Mouse (Mus musculus) kidney, adult 9 months (tissue): Measurements from ENCODE around the gene Adamtsl4.
"Not testable (repeated sequence)": the region's sequence is repeated elsewhere in the genome, so short reads cannot be mapped to it uniquely, and the experiment has no call there.

Experiments used
- DNase-seq: peaks from one replicate; pipeline ENCODE4 v3.0.0; 2022

The Adamtsl4 gene

GRCm38 (mm10) chr3:95675301-95676092 lies 12.2 kb downstream of the Adamtsl4 start:
- DNase-seq, result peak; percentile 88

DNA sequence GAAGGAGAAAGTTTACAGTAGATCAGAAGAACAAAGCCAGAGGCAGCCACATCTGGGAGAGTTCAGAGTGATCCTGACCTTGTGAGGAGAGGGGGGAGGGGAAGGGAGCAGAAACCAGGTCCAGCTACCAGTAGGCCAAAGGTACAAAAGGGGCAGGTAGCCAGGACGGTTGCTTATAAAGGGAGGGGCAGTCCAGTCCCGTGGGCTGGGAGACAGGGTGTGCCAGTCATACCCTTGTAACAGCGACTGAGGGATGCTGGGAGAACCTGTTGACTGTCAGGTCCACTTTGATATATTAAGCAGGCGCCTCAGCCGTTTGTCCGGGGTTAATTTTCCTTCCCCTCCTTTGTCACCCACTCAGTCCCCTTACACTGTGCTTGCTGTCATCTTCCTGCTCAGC lies 12.9 kb downstream of the Adamtsl4 start:
- peak; percentile 78 for DNase-seq

GRCm38 (mm10) chr3:95674236-95674635 lies 13.5 kb downstream of the Adamtsl4 start:
- DNase-seq, result peak; percentile 82

DNA sequence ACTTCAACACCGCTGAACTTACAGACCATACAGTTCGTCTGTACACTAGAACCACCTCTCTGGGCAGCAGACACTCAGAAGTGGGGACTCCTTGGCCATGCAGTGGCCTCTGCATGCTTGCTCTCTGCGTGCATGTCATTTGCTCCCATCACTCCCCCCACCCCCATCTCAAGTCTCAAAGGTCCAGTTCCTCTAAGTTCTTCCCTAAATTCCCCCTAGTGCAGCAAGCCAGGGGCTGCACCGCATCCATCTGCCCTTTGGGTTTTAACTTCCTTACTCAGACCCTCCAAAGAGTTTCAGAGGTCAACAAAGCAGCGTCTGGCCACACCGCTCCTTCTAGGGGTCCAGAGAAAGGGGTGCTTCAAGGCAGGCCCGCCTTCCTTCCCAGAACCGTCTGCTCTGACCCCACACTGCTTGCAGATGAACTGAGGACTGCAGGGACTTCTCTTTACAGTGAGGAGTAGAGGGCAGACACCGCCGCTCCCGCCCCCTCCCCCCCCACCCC lies 14.0 kb downstream of the Adamtsl4 start:
- DNase-seq, result no peak

DNA sequence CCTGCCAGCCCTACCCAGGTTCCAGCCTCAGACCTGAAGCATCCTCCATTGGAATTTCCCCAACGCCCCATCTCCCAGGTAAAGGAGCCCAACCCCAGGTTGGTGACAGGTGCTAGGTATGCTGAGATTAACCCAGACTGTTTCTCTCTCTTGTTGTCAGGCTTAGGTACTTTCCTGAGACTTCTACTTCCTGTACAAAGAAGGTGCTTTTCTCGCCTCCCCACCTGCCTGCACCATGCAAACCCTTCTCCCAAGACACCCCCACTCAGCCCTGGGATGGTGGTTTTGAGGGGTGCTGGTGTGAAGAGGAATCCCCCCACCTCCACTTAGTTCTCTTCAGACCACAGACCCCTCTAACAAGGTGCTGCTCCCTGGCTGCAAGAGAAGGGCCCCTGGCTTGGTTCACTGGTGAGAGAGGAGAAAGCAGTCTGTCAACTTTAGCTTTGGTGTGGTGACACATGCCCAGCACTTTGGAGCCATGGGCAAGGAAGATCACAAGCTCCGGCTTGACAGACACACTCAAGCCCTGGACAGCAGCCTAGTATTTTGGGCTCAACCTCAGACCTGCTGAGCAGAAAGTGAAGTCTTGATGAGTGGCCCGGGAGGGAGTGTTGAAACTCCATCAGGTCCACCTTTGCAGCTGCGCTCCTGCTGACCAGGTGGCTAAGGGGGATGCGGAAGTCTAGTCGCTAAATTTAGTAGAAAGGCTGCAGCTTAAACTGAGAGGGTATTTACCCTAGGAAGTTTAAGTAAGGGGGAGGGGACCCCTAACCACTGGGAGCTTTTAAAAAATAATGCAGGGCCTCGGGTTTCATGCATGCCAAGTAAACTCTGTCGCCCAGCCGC lies 14.6 kb downstream of the Adamtsl4 start:
- DNase-seq, result no peak

- DNase-seq, result no peak
Measured at GRCm38 (mm10) chr3:95672461-95672860, 15.3 kb downstream of the Adamtsl4 start.

- DNase-seq, result no peak
Measured at GRCm38 (mm10) chr3:95671201-95671600, 16.5 kb downstream of the Adamtsl4 start.

- DNase-seq, result not testable (repeated sequence)
Measured at GRCm38 (mm10) chr3:95670419-95670818, 17.3 kb downstream of the Adamtsl4 start.

DNA sequence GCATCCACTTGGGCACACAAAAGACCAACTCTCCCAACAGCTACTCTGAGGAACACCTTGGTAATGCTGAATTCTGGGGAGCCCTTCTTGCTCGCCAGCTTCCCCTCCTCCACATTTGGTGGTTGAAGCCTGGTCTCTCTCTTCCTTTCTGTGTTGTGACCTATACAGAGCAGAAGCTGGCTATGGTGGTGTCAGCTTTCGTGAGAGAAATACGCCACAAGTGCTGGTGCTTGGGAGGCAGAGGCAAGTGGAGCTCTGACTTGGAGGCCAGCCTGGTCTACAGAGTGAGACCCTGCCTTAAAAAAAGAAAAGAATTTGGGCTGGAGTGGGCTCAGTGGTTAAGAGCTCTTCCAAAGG lies 18.4 kb downstream of the Adamtsl4 start:
- DNase-seq, result no peak

- no peak for DNase-seq
Measured at GRCm38 (mm10) chr3:95668589-95669308, 19.0 kb downstream of the Adamtsl4 start.

DNA sequence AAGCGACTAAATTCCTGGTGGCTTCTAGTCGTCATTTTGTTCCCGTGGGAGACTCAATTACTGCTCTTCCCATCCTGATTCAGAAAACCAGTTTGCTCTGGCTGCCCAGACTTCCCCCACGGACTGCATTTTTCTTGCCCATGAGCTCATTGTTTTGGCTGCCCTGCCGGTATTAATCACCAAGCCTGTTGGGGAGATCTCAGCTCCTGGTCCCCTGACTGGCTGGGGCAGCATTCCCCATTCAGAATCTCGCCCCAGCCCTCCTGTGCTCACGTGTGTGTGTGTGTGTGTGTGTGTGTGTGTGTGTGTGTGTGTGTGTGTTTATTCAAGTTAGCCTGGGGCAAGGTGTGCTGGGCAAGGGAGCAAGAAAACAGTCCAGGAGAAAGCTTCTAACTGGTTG lies 19.7 kb downstream of the Adamtsl4 start:
- DNase-seq, result peak; percentile 84

GRCm38 (mm10) chr3:95667521-95667920 lies 20.2 kb downstream of the Adamtsl4 start:
- no peak for DNase-seq

- DNase-seq, result no peak
Measured at GRCm38 (mm10) chr3:95666124-95666844, 21.4 kb downstream of the Adamtsl4 start.

DNA sequence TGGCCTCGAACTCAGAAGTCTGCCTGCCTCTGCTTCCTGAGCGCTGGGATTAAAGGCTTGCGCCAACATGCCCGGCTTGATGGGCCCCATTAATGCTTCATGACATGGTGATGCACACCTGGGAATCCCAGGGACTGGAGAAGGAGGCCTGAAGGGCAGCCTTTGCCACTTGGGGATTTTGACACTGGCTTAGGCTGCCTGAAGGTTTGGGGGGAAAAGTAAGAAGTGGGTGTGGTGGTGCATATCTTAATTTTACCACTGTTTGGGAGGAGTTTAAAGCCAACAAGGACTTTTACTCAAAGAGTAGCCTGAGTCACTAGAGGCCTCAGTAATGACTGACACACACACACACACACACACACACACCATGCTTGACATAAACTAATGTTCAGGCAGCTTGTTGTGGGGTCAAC lies 22.8 kb downstream of the Adamtsl4 start:
- DNase-seq, result no peak

- DNase-seq, result no peak
Measured at GRCm38 (mm10) chr3:95663969-95664608, 23.6 kb downstream of the Adamtsl4 start.

DNA sequence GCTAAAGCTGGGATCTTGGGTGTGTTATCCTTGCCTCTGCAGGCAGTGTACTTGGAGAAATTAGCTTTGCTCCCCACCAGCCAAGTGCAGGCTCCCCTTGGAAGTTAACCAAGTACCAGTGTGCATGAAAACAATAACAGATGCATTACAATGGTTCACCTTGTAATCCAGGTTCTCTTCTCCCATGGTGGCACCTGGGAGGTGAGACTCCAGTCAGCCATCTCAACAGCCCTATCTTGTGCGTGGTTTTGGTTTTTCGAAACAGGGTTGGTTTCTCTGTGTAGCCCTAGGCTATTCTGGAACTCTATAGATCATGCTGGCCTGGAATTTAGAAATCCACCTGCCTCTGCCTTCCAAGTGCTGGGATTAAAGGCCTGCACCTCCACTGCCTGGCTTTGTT lies 24.2 kb downstream of the Adamtsl4 start:
- no peak for DNase-seq

DNA sequence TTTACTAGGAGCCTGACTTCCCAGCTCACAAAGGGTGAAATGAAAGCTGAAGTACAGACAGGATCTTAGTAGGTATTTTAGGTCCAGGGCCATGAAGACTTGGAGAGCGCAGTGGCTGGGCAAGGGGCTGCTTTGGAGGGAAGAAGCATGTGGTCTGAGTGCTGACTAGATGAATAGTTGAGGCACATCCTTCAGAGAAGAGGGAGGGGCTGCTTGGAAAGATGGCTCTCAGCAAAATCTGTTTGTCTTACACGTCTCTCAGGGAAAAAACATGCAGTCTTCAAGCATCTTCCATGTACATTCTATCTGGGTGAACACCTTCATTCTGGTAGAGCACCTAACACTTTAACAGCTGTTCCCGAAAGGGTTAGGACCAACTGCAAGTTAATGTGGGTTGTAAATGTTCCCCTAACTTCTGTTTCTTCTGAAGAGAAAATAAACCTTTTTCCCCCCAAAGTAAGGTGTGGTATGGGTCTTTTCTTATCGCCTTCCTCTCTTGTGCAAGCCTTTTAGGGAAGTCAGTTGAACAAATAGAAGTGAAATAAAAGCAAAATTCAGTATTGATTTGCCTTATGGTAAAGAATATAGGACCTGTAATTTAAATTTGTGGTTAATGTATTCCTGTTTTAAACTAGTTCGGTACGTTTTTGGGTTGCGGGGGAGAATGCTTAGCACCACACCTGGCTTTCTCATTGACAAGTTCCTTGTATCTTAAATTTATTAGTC lies 24.8 kb downstream of the Adamtsl4 start:
- DNase-seq, result no peak

- DNase-seq, result peak; percentile 83
Measured at GRCm38 (mm10) chr3:95661945-95662715, 25.6 kb downstream of the Adamtsl4 start.

- DNase-seq, result no peak
Measured at GRCm38 (mm10) chr3:95660788-95661478, 26.8 kb downstream of the Adamtsl4 start.

DNA sequence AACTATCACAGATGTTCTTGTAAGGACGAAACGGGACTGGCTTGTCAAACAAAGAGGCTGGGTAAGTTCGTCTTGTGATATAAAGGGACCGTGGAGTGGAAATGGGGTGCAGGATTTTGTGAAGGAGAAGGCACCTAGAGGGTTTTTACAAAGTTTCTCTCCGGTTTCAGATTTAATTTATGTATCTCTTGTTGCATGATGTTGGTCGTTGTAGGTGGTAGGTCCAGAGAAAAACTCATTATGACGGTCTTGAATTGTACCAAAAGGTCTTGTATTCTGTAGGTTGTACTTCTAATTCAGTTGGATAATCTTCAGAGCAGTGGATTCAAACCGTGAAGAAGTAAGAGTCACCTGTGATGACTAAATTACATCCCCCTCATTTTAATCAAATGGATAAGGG lies 27.8 kb downstream of the Adamtsl4 start:
- no peak for DNase-seq
